Mouse (Mus musculus) cerebellum, postnatal 36 days (tissue): ENCODE results near the gene ccdc198.

Experiments
- DNase-seq, 2 experiments: peaks; one replicate each; pipeline ENCODE4 v3.0.0; 2021 to 2022; ENCODE audit warnings: mixed read lengths in 2 of 2

The ccdc198 gene

DNA sequence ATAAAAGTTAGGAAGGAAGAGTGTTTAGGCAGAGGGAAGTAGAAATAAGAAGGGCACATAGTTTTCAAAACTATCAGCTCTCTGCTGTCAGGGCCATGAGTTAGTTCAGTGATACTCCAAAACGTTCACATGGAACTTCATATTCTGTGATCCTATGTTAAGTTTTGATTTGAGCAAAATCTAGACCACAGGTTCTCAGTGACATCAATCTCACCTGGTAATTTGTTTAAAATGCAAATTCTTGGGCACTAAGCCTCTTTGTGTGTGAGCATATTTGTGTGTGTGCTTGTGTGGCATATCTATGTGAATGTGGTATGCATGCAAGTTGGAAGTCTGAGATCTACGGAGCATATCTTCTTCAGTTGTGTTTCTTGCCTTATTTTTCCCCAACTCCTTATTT lies 59.0 kb downstream of the ccdc198 start:
- DNase-seq = no peak

DNA sequence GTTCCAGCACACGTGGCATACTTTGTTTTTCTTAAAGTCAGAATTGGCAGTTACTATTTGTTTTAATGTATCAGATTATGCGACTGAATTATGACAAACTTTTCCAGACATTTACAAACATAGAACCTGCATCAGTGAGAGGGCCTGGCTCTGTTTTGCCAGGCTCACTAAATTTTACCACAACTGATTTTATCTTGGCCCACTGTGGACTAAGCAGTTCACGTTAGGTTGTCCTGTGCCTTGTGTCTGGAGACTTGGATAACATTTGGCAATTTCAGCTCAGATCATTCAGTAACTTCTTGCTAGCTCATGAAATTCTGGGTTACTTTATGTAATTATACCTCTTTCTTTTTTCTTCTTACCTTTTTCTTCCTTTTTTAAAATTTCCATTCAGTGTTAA lies 65.5 kb downstream of the ccdc198 start:
- no peak for DNase-seq

DNA sequence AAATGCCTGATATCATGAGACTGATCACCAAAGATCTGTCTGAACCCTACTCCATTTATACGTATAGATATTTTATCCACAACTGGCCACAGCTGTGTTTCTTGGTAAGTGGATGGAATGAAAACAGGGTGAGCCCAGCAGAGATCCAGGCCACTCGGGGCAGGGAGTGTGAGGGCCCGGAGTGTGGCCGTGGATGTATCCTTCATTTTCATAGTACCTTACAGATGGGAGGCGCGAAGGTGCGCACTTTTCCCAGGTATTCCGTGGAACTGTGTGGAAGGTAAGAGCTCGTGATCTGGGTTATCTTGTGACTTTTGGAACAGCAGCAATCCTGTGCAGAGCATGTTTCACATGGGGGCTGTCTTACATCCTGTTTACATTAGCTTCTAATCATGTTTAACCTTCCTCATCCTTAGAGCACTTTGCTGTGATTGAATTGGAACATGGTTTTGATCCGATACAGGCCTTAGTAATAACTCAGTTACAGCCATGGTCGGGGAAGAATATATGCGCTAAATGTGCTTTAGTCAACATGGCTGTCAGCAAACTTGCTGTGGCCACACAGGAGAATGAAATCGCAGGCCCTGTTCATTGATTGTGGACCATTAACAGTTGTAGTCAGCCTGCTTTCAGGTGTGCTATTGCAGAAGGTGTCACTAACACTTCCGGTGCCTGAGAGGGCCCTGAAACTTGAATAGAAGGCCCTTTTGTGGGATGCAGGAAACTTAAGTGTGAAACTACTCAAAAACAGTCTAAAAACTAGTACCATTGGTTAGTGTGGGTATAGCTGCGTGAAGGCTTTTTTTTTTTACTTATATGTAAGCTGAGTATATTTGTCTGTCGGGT lies 71.8 kb downstream of the ccdc198 start:
- no peak for DNase-seq

DNA sequence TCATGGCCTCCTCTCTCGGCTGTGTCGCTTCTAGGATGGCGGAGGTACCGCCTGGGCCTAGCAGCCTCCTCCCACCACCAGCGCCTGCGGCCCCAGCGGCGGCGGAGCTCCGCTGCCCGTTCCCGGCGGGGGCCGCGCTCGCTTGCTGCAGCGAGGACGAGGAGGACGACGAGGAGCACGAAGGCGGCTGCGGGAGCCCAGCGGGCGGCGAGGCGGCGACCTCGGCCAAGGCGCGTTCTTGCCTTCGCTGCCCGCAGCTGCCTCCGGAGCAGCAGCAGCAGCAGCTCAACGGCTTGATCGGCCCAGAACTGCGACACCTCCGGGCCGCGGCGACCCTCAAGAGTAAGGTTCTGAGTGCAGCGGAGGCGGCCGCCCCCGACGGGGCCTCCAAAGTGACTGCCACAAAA lies 72.7 kb downstream of the ccdc198 start:
- peak in 1 of 2 experiments; percentile 47 for DNase-seq

DNA sequence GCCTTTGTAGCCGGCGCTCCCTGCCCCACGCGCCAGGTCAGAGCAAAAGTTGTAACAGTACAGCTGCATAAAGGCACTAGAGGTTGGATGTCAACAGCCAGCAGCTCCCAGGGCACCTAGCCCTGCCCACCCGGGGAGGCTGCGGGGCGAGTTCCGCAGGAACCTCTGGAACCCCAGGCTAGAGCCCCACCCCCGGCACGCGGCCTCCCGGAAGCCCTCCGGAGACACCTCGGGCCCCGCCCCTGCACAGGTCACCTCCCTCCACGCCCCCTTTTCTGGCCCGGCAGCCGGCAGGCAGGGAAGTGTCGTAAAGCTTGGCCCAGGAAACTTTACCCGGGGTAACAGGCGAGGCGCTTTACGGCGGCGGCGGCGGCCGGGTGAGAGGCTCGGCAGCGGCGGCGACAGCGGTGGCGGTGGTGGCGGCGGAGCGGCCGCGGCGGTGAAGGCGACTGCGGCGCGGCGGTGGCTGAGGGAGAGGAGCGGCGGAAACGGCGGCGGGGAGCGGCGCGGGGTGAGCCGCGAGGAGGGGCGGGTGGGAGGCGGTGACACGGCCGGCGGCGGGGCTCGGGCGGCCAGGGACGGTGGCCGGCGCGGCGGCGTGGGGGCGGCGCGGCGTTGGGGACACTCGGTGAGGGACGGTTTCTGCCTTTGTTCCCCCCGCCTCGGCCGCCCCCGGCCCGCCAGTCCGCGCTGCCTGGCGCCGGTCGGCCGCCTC lies 73.2 kb downstream of the ccdc198 start, which contains the start of gene Naa30:
TSS of gene Naa30 (plus strand) at position 360 of the 715 bp plus-strand sequence.
- peak; percentile 92 to 95 for DNase-seq

DNA sequence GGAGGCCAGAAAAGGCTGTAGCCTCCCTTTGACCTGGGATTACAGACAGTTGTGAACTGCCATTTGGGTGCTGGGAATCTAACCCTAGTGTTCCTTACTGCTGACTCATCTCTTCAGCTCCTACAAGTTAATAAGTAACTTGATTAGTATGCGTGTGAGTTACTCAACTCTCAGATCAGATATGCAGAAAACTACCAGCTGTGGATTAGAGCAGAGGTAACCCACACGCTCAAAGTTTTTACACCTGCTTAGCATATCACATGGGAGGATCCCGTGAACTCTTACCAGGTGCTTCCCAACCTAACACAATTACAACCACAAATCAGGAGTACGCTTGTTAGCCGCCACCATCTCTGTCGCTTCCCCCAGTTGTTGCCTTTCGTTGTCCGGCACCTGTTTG lies 74.0 kb downstream of the ccdc198 start:
- DNase-seq = no peak
